Mouse (Mus musculus) intestine, embryonic 16.5 days (tissue): ENCODE data around the gene Ephb2. TPM values are rescaled to one million over a fixed set of nuclear protein-coding genes. Genes with fewer than 3 reads are reported as not detected.

Experiments
- ATAC-seq: fragments of 200-750 bp; cut with Nextera tagmentation; 2 replicates; pipeline ENCODE4 v1.8.0; 2017; ENCODE audit warnings: moderate TSS enrichment, moderate library complexity
- H3K27ac ChIP-seq: fragments of 300-500 bp; sonication (generic); 2 replicates; pipeline ENCODE4 v1.5.1; 2014; ENCODE audit warnings: mild to moderate bottlenecking, low read length
- H3K27me3 ChIP-seq: fragments of 300-500 bp; sonication (generic); replicated peaks from 2 replicates; pipeline ENCODE4 v1.6.1; 2014; ENCODE audit warnings: low read length, control low read depth, mixed read lengths; ENCODE audit not compliant: control insufficient read depth, insufficient read depth
- H3K36me3 ChIP-seq: fragments of 300-500 bp; sonication (generic); 2 replicates; pipeline ENCODE4 v1.6.1; 2014; ENCODE audit warnings: low read length, control low read depth; ENCODE audit not compliant: control insufficient read depth, insufficient read depth
- H3K4me1 ChIP-seq: fragments of 300-500 bp; sonication (generic); 2 replicates; pipeline ENCODE4 v1.6.1; 2014; ENCODE audit warnings: low read length, control low read depth, mixed read lengths; ENCODE audit not compliant: control insufficient read depth, insufficient read depth
- H3K4me2 ChIP-seq: fragments of 300-500 bp; sonication (generic); 2 replicates; pipeline ENCODE4 v1.6.1; 2014; ENCODE audit warnings: low read depth, low read length, control low read depth
- H3K4me3 ChIP-seq: fragments of 300-500 bp; sonication (generic); 2 replicates; pipeline ENCODE4 v1.5.1; 2014; ENCODE audit warnings: mild to moderate bottlenecking, low read length
- H3K9ac ChIP-seq: fragments of 300-500 bp; sonication (generic); 2 replicates; pipeline ENCODE4 v1.6.1; 2014; ENCODE audit warnings: low read depth, low read length
- H3K9me3 ChIP-seq: fragments of 300-500 bp; sonication (generic); 2 replicates; pipeline ENCODE4 v1.6.1; 2016; ENCODE audit warnings: low read length, control low read depth; ENCODE audit not compliant: control insufficient read depth
- WGBS: fragments of 180-500 bp; shearing (Covaris S2); extraction: QIAGEN DNeasy Blood & Tissue Kit; methylation state at CpG from one replicate; pipeline ENCODE4 v1.1.7; 2014; 5-methylcytosine and 5-hydroxymethylcytosine counted together
- polyA plus RNA-seq: library from polyadenylated mRNA; unstranded; fragments of >200 nt; fragmentation: Nextera tagmentation; extraction: Ambion mirVana; gene quantifications from 2 replicates; pipeline ENCODE4 v1.2.1, GENCODE M21; 2015

The Ephb2 gene
- polyA plus RNA-seq, 1 experiment from 2014 or later = 3.5 TPM

GRCm38 (mm10) chr4:136776471-136776892 is 59.3 kb downstream of the Ephb2 start:
- WGBS = 21% methylated on average over 9 of the region's 9 CpGs
- no peak overlapping the region for H3K4me3 ChIP-seq
- H3K4me2 ChIP-seq = no peak overlapping the region
- H3K9me3 ChIP-seq = no peaks in the 10 kb centered on the region
- ATAC-seq = peak; percentile 58
- H3K36me3 ChIP-seq = no peaks in the 10 kb centered on the region
- no peak overlapping the region for H3K27ac ChIP-seq
- H3K4me1 ChIP-seq = peaks cover 29% of the 10 kb centered on the region
- no peaks in the 10 kb centered on the region for H3K27me3 ChIP-seq
- no peak overlapping the region for H3K9ac ChIP-seq

- H3K4me2 ChIP-seq = no peak overlapping the region
- no peak for ATAC-seq
- no peaks in the 10 kb centered on the region for H3K27me3 ChIP-seq
- H3K4me1 ChIP-seq = peaks cover 27% of the 10 kb centered on the region
- no peak overlapping the region for H3K9ac ChIP-seq
- 82% methylated on average over 2 of the region's 2 CpGs for WGBS
- H3K4me3 ChIP-seq = no peak overlapping the region
- H3K36me3 ChIP-seq = 0 out of 2 replicates have a peak, but pooled peaks cover 4% of the 10 kb centered on the region
- H3K27ac ChIP-seq = no peak overlapping the region
- no peaks in the 10 kb centered on the region for H3K9me3 ChIP-seq
These were observed 59.9 kb downstream of the Ephb2 start for GRCm38 (mm10) chr4:136775903-136776302.

GRCm38 (mm10) chr4:136774201-136774600 is 61.6 kb downstream of the Ephb2 start:
- H3K27ac ChIP-seq = no peak overlapping the region
- no peaks in the 10 kb centered on the region for H3K9me3 ChIP-seq
- ATAC-seq = no peak

DNA sequence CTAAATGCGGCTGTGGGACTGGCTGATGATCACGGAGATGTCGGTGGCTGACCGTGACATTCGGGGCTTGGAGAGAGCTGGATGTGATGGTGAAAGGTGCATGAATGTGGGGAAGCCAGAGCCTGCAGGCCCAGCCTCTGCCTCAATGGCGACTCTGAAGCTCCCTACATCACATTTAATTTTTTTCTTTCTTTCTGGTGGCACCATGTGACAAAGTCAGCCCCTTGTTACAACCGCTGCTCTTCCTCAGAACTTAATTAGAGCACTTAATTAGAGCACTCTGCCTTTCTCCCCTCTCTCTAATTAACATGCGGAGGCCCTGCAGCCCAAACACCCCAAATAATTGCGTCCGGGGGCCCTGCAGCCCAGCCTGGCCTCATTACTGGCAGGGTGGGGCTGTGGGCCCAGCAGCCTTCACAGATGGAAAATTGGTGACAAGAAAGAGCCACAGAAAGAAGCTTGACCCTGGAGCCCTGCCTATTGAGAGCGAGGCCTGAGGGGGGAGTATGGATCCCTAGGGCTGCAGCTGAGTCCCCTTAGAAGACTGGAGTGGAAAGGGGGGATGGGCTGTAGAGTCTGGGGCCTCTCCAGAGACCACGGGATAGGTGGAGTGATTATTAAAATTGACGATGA is 62.7 kb downstream of the Ephb2 start:
- Histone ChIP-seq H3K4me2 (no peak overlapping the region), H3K4me3 (no peak overlapping the region), H3K9ac (no peak overlapping the region), H3K27me3 (no peaks in the 10 kb centered on the region), H3K9me3 (no peaks in the 10 kb centered on the region), H3K27ac (no peak overlapping the region), H3K4me1 (peaks cover 14% of the 10 kb centered on the region), H3K36me3 (0 out of 2 replicates have a peak, but pooled peaks cover 4% of the 10 kb centered on the region)
- ATAC-seq = no peak
- WGBS = 79% methylated on average over 13 of the region's 13 CpGs

More at GRCm38 (mm10) chr4:136774201-136774600, 61.6 kb downstream of the Ephb2 start:
- no peak overlapping the region for H3K4me2 ChIP-seq
- H3K9ac ChIP-seq = no peak overlapping the region
- peaks cover 17% of the 10 kb centered on the region for H3K4me1 ChIP-seq
- no peak overlapping the region for H3K4me3 ChIP-seq
- H3K27me3 ChIP-seq = no peaks in the 10 kb centered on the region
- WGBS = 64% methylated on average over 3 of the region's 3 CpGs
- 0 out of 2 replicates have a peak, but pooled peaks cover 4% of the 10 kb centered on the region for H3K36me3 ChIP-seq

- Histone ChIP-seq H3K27me3 (no peaks in the 10 kb centered on the region), H3K9ac (no peak overlapping the region), H3K4me1 (peaks cover 13% of the 10 kb centered on the region), H3K4me3 (no peak overlapping the region), H3K27ac (no peak overlapping the region), H3K4me2 (no peak overlapping the region), H3K36me3 (0 out of 2 replicates have a peak, but pooled peaks cover 4% of the 10 kb centered on the region), H3K9me3 (no peaks in the 10 kb centered on the region)
- WGBS = 89% methylated on average over 5 of the region's 5 CpGs
- ATAC-seq = no peak
These were observed 63.5 kb downstream of the Ephb2 start for GRCm38 (mm10) chr4:136772318-136772717.

DNA sequence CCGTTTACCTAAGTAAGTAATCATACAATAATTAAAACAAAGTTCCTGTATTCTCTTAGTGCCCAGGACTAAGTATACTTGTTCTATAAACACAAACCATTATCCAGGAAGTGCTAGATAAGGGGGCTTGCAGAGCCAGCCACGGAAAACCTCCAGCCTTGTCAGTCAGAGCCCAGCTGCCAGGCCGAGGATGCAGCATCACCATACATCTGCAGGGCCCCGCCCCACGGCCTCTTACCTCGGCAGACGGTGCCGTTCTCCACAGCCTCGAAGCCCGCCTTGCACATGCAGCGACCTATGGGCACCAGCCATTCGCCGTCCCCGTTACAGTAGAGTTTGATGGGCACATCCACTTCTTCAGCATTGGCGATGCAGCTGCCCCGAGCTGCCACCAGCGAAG is 65.1 kb downstream of the Ephb2 start:
- ATAC-seq = no peak
- 75% methylated on average over 17 of the region's 17 CpGs for WGBS
- H3K4me2 ChIP-seq = no peak overlapping the region

DNA sequence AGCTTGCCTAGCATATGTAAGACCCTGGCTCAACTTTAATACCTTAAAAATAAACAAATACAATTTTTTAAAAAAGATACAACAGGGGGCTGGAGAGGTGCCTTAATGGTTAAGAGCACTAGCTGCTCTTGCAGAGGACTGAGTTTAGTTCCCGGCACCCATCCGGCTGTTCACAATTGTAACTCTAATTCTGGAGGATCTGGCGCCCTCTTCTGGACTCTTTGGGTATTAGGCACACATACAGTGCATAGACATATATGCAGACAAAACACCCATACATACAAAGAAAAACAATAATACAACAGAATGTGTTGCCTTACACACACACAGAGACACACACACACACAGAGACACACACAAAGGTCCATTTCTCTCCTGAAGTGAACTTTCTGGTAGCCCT is 67.3 kb downstream of the Ephb2 start:
- Histone ChIP-seq H3K36me3 (0 out of 2 replicates have a peak, but pooled peaks cover 4% of the 10 kb centered on the region), H3K4me3 (no peak overlapping the region), H3K27ac (no peak overlapping the region), H3K27me3 (no peaks in the 10 kb centered on the region), H3K9me3 (no peaks in the 10 kb centered on the region), H3K9ac (no peak overlapping the region), H3K4me2 (no peak overlapping the region), H3K4me1 (peaks cover 12% of the 10 kb centered on the region)
- no peak for ATAC-seq
- WGBS = 90% methylated on average over 3 of the region's 3 CpGs

More for the DNA sequence above, 65.1 kb downstream of the Ephb2 start:
- no peak overlapping the region for H3K27ac ChIP-seq
- no peaks in the 10 kb centered on the region for H3K27me3 ChIP-seq
- no peak overlapping the region for H3K9ac ChIP-seq
- 0 out of 2 replicates have a peak, but pooled peaks cover 4% of the 10 kb centered on the region for H3K36me3 ChIP-seq
- no peak overlapping the region for H3K4me3 ChIP-seq
- peaks cover 7% of the 10 kb centered on the region; the same call in 1 of the 2 replicates for H3K4me1 ChIP-seq
- no peaks in the 10 kb centered on the region for H3K9me3 ChIP-seq

- peaks cover 35% of the 10 kb centered on the region for H3K4me1 ChIP-seq
- H3K9ac ChIP-seq = peak overlapping the region; percentile 32
- no peaks in the 10 kb centered on the region for H3K36me3 ChIP-seq
- no peak overlapping the region for H3K4me3 ChIP-seq
- ATAC-seq = peak; percentile 78
- no peak overlapping the region; the same call in 1 of the 2 replicates for H3K4me2 ChIP-seq
- WGBS = 45% methylated on average over 7 of the region's 7 CpGs
- H3K27ac ChIP-seq = peak overlapping the region; percentile 74
- H3K27me3 ChIP-seq = no peaks in the 10 kb centered on the region
- H3K9me3 ChIP-seq = no peaks in the 10 kb centered on the region
These were observed 70.7 kb downstream of the Ephb2 start for GRCm38 (mm10) chr4:136765080-136765479.

DNA sequence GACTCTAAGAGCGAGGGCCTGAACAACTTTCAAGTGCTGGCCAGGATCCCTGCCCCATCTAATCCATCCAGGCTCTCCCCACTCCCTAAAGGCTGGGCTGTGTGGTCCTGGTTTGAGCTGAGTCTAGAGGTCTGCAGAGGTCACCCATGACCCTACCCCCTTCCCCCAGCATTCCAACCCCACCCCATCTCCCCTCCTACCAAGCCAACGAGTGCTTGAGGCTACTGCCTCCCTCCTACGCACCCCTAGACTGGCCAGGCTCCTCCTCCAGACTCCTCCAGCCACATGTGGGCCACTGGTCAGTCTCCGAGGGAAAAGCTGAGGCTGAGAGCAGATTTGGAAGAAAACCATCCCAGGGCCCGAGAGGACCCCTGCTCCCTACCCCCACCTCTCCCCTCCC is 72.4 kb downstream of the Ephb2 start:
- Histone ChIP-seq H3K4me1 (peaks cover 35% of the 10 kb centered on the region), H3K4me2 (no peak overlapping the region), H3K9ac (no peak overlapping the region), H3K36me3 (0 out of 2 replicates have a peak, but pooled peaks cover 3% of the 10 kb centered on the region), H3K27me3 (no peaks in the 10 kb centered on the region), H3K9me3 (no peaks in the 10 kb centered on the region), H3K27ac (no peak overlapping the region), H3K4me3 (no peak overlapping the region)
- ATAC-seq = no peak
- WGBS = 50% methylated on average over 5 of the region's 5 CpGs
